Mouse (Mus musculus): ENCODE measurements at regions not wholly inside any gene's neighbourhood (a gene's known extent, or its start where the extent isn't known, plus 50 kb on each side); places are given as distances from the start of the nearest gene placed in this dataset.

GRCm38 (mm10) chr7:117739706-117740105, 358.9 kb downstream of the Xylt1 start:
- Histone ChIP-seq H3K4me3 (ENCODE audit: control insufficient read depth, low read depth, low read length) (no peak overlapping the region), H3K27me3 (ENCODE audit: control insufficient read depth, insufficient read depth, low read length) (no peaks in the 10 kb centered on the region), H3K27ac (ENCODE audit: control insufficient read depth, insufficient read depth, low read depth, low read length) (no peak overlapping the region), H3K4me1 (ENCODE audit: control insufficient read depth, insufficient read depth, low read length) (no peaks in the 10 kb centered on the region), H3K36me3 (ENCODE audit: control insufficient read depth, insufficient read depth, low read length) (no peaks in the 10 kb centered on the region)
- no peak for TF ChIP-seq CTCF (IDR thresholded peaks at IDR 0.05; ENCODE audit: control insufficient read depth, insufficient read depth, insufficient replicate concordance, low read depth, low read length)
- no peak for TF ChIP-seq POLR2A (IDR thresholded peaks at IDR 0.05; ENCODE audit: control insufficient read depth, low read depth, low read length)

- Histone ChIP-seq H3K27me3 (ENCODE audit: control insufficient read depth, insufficient read depth, low read length) (no peaks in the 10 kb centered on the region), H3K4me1 (ENCODE audit: control insufficient read depth, insufficient read depth, low read length) (no peaks in the 10 kb centered on the region), H3K36me3 (ENCODE audit: control insufficient read depth, insufficient read depth, low read length) (no peaks in the 10 kb centered on the region), H3K27ac (ENCODE audit: control insufficient read depth, insufficient read depth, low read depth, low read length) (no peak overlapping the region), H3K4me3 (ENCODE audit: control insufficient read depth, low read depth, low read length) (no peak overlapping the region)
- TF ChIP-seq POLR2A (IDR thresholded peaks at IDR 0.05; ENCODE audit: control insufficient read depth, low read depth, low read length) = no peak
- no peak for TF ChIP-seq CTCF (IDR thresholded peaks at IDR 0.05; ENCODE audit: control insufficient read depth, insufficient read depth, insufficient replicate concordance, low read depth, low read length)
These were observed 354.9 kb downstream of the Xylt1 start for GRCm38 (mm10) chr7:117735699-117736020.

GRCm38 (mm10) chr7:117734994-117735698, 354.4 kb downstream of the Xylt1 start:
- no peaks in the 10 kb centered on the region for H3K36me3 ChIP-seq (ENCODE audit: control insufficient read depth, insufficient read depth, low read length)
- no peaks in the 10 kb centered on the region for H3K4me1 ChIP-seq (ENCODE audit: control insufficient read depth, insufficient read depth, low read length)
- no peak overlapping the region for H3K27ac ChIP-seq (ENCODE audit: control insufficient read depth, insufficient read depth, low read depth, low read length)
- H3K27me3 ChIP-seq (ENCODE audit: control insufficient read depth, insufficient read depth, low read length) = no peaks in the 10 kb centered on the region
- H3K4me3 ChIP-seq (ENCODE audit: control insufficient read depth, low read depth, low read length) = no peak overlapping the region
- TF ChIP-seq CTCF (IDR thresholded peaks at IDR 0.05; ENCODE audit: control insufficient read depth, insufficient read depth, insufficient replicate concordance, low read depth, low read length) (no peak), POLR2A (IDR thresholded peaks at IDR 0.05; ENCODE audit: control insufficient read depth, low read depth, low read length) (no peak)

- no peak overlapping the region for H3K4me3 ChIP-seq (ENCODE audit: control insufficient read depth, low read depth, low read length)
- H3K36me3 ChIP-seq (ENCODE audit: control insufficient read depth, insufficient read depth, low read length) = no peaks in the 10 kb centered on the region
- no peak overlapping the region for H3K27ac ChIP-seq (ENCODE audit: control insufficient read depth, insufficient read depth, low read depth, low read length)
- no peaks in the 10 kb centered on the region for H3K27me3 ChIP-seq (ENCODE audit: control insufficient read depth, insufficient read depth, low read length)
- no peaks in the 10 kb centered on the region for H3K4me1 ChIP-seq (ENCODE audit: control insufficient read depth, insufficient read depth, low read length)
- no peak for TF ChIP-seq CTCF (IDR thresholded peaks at IDR 0.05; ENCODE audit: control insufficient read depth, insufficient read depth, insufficient replicate concordance, low read depth, low read length)
- TF ChIP-seq POLR2A (IDR thresholded peaks at IDR 0.05; ENCODE audit: control insufficient read depth, low read depth, low read length) = no peak
These were observed 348.3 kb downstream of the Xylt1 start for GRCm38 (mm10) chr7:117729067-117729466.
